ENCODE assay signal across 13 mouse cellular contexts in genomic region chr5:119684701-119685391, GRCm38 (mm10). TPM values are rescaled to one million over a fixed set of nuclear protein-coding genes. Genes with fewer than 3 reads are reported as not detected.
A peak's percentile ranks its signal among the peaks of the same experiment; 100 is the strongest.
DNase-seq lines count a peak whose midpoint lies in the region; ATAC-seq and TF ChIP-seq lines count a peak whose summit lies in the region.
"Had no signal": no experiment of that assay in that cellular context is flagged by ENCODE, and none has a peak within 500 bp of the region (broad histone marks: within the 10 kb centered on the region; RNA-seq: fewer than 3 reads in every experiment).

No protein-coding gene starts in this region.

- 0 out of 2 replicates have a peak overlapping the region, but pooled peaks have one; percentile 42 for H3K9ac ChIP-seq in lung, embryonic 14.5 days
- H3K9ac ChIP-seq in limb, embryonic 13.5 days, result no peak overlapping the region
- H3K9ac ChIP-seq: limb, embryonic 15.5 days; stomach, embryonic 15.5 days had no signal

- WGBS in lung, embryonic 14.5 days, result 10% methylated on average over 15 of the region's 15 CpGs
- WGBS in limb, embryonic 13.5 days, result 9% methylated on average over 15 of the region's 15 CpGs

- peaks cover 45% of the 10 kb centered on the region for H3K36me3 ChIP-seq in lung, embryonic 14.5 days (ENCODE audit: insufficient read depth)
- peaks cover 10% of the 10 kb centered on the region for H3K36me3 ChIP-seq in limb, embryonic 13.5 days
- H3K36me3 ChIP-seq: stomach, embryonic 15.5 days had no signal

- no peak for TF ChIP-seq CTCF in lung, embryonic 14.5 days (IDR thresholded peaks at IDR 0.05; ENCODE audit: low read depth)

- H3K9me3 ChIP-seq in lung, embryonic 14.5 days (ENCODE audit: low read depth, low read length), result no peaks in the 10 kb centered on the region
- no peaks in the 10 kb centered on the region for H3K9me3 ChIP-seq in limb, embryonic 13.5 days
- H3K9me3 ChIP-seq: limb, embryonic 15.5 days; stomach, embryonic 15.5 days had no signal

- peaks cover 79% of the 10 kb centered on the region for H3K27me3 ChIP-seq in lung, embryonic 14.5 days (ENCODE audit: insufficient read depth, low read length)
- peaks cover 94% of the 10 kb centered on the region for H3K27me3 ChIP-seq in limb, embryonic 13.5 days

- intact Hi-C loops in heart, postnatal 36 days (cut with DNase I), result loop anchor here (2.0 kb wide), 1 partner anchor 16 kb away; no protein-coding TSS in a partner anchor

- peak overlapping the region; percentile 73 for H3K4me2 ChIP-seq in lung, embryonic 14.5 days
- H3K4me2 ChIP-seq in limb, embryonic 13.5 days (replicated peaks), result peak overlapping the region; percentile 60; the same call in 1 of the 2 replicates

- peak; percentile 15; the same call in 1 of the 2 replicates for ATAC-seq in lung, embryonic 14.5 days (ENCODE audit: insufficient read depth)
- ATAC-seq in limb, embryonic 13.5 days (ENCODE audit: low FRiP score, low read depth), result no peak

- peak; percentile 79 for DNase-seq in heart, adult 11 months
- DNase-seq in heart, postnatal 36 days, result no peak
- peak; percentile 64 for DNase-seq in lung, embryonic 14.5 days
- no peak for DNase-seq in lung, postnatal 25 days (ENCODE audit: low spot score)
- peak; percentile 67 for DNase-seq in embryo, embryonic 10.5 days (ENCODE audit: low spot score)
- no peak for DNase-seq in yolk sac, embryonic 10.5 days (ENCODE audit: low spot score)
- no peak for DNase-seq in cerebellum, adult 9-11 months
- DNase-seq: gastrocnemius, postnatal 10 days had no signal

- H3K4me3 ChIP-seq in lung, embryonic 14.5 days (ENCODE audit: low read depth, low read length), result no peak overlapping the region
- no peak overlapping the region for H3K4me3 ChIP-seq in limb, embryonic 13.5 days
- H3K4me3 ChIP-seq: layer of hippocampus, adult 2 months; stomach, embryonic 15.5 days had no signal

- H3K27ac ChIP-seq in lung, embryonic 14.5 days (ENCODE audit: low read depth), result peak overlapping the region; percentile 89
- peak overlapping the region; percentile 52; the same call in 1 of the 2 replicates for H3K27ac ChIP-seq in limb, embryonic 13.5 days
- H3K27ac ChIP-seq: stomach, embryonic 15.5 days had no signal

- H3K4me1 ChIP-seq in lung, embryonic 14.5 days (ENCODE audit: insufficient read depth), result peaks cover 25% of the 10 kb centered on the region
- peaks cover 63% of the 10 kb centered on the region for H3K4me1 ChIP-seq in limb, embryonic 13.5 days

RNA-seq across cellular contexts. Expression of gene Tbx3, which starts 14.4 kb away (rescaled TPM):
- 10 to 100 TPM; 10.5 to 11.5 TPM for total RNA-seq in heart, postnatal 36 days (2021)
- polyA plus RNA-seq in lung, embryonic 14.5 days (2014; fragmentation: Nextera tagmentation; extraction: Ambion mirVana), result 82.1 and 84.8 TPM in 2 replicates
- polyA plus RNA-seq in limb, embryonic 13.5 days (2015; fragmentation: Nextera tagmentation; extraction: Ambion mirVana), result 29.9 and 43.9 TPM in 2 replicates
- total RNA-seq: hematopoietic stem cell, adult 5-6 weeks had no signal

Comparison
In these comparisons a context has a peak if more than half of its experiments do, and no peak if none do; other contexts are left out.
1. DNase-seq: peak in heart, adult 11 months (single experiment), lung, embryonic 14.5 days (single experiment) and embryo, embryonic 10.5 days (single experiment); none in heart, postnatal 36 days (0 of 2), lung, postnatal 25 days (single experiment), yolk sac, embryonic 10.5 days (single experiment) and cerebellum, adult 9-11 months (single experiment).